Mouse (Mus musculus) intestine, postnatal 0 days (tissue): ENCODE data around the gene Ten1. TPM values are rescaled to one million over a fixed set of nuclear protein-coding genes. Genes with fewer than 3 reads are reported as not detected.

Experiments used
- ATAC-seq: fragments of 200-750 bp; cut with Nextera tagmentation; 2 replicates; pipeline ENCODE4 v1.8.0; 2017; ENCODE audit warnings: mild to moderate bottlenecking, moderate TSS enrichment, moderate library complexity
- H3K27ac ChIP-seq: fragments of 300-500 bp; sonication (generic); 2 replicates; pipeline ENCODE4 v1.5.1; 2014; ENCODE audit warnings: mild to moderate bottlenecking, low read depth, low read length, moderate library complexity
- H3K27me3 ChIP-seq: fragments of 300-500 bp; sonication (generic); replicated peaks from 2 replicates; pipeline ENCODE4 v1.6.1; 2014; ENCODE audit warnings: low read length, mixed read lengths; ENCODE audit not compliant: control insufficient read depth, insufficient read depth
- H3K36me3 ChIP-seq: fragments of 300-500 bp; sonication (generic); 2 replicates; pipeline ENCODE4 v1.6.1; 2014; ENCODE audit warnings: mild to moderate bottlenecking, moderate library complexity; ENCODE audit not compliant: control insufficient read depth, insufficient read depth
- H3K4me1 ChIP-seq: fragments of 300-500 bp; sonication (generic); replicated peaks from 2 replicates; pipeline ENCODE4 v1.6.1; 2014; ENCODE audit warnings: antibody characterized with exemption, low read length, mixed read lengths; ENCODE audit not compliant: control insufficient read depth, insufficient read depth
- H3K4me2 ChIP-seq: fragments of 300-500 bp; sonication (generic); replicated peaks from 2 replicates; pipeline ENCODE4 v1.6.1; 2014; ENCODE audit warnings: low read depth, mild to moderate bottlenecking, moderate library complexity
- H3K4me3 ChIP-seq: fragments of 300-500 bp; sonication (generic); 2 replicates; pipeline ENCODE4 v1.5.1; 2014; ENCODE audit warnings: low read depth, low read length
- H3K9ac ChIP-seq: fragments of 300-500 bp; sonication (generic); 2 replicates; pipeline ENCODE4 v1.6.1; 2014; ENCODE audit warnings: mild to moderate bottlenecking, low read depth, low read length
- H3K9me3 ChIP-seq: fragments of 300-500 bp; sonication (generic); 2 replicates; pipeline ENCODE4 v1.6.1; 2016; ENCODE audit warnings: mixed run types; ENCODE audit not compliant: control insufficient read depth
- CTCF ChIP-seq: sonication (generic); IDR thresholded peaks from 2 replicates; pipeline ENCODE4 v1.5.1; 2016; ENCODE audit warnings: low read depth, mild to moderate bottlenecking, control low read depth, antibody characterized with exemption, moderate library complexity
- WGBS: fragments of 180-500 bp; shearing (Covaris S2); extraction: QIAGEN DNeasy Blood & Tissue Kit; methylation state at CpG from one replicate; pipeline ENCODE4 v1.1.7; 2014; 5-methylcytosine and 5-hydroxymethylcytosine counted together
- polyA plus RNA-seq: library from polyadenylated mRNA; unstranded; fragments of >200 nt; fragmentation: Nextera tagmentation; extraction: Ambion mirVana; gene quantifications from 2 replicates; pipeline ENCODE4 v1.2.1, GENCODE M21; 2015

The Ten1 gene
- polyA plus RNA-seq, 1 experiment from 2014 or later: 66.8 TPM

GRCm38 (mm10) chr11:116213877-116214510 lies 15.3 kb downstream of the Ten1 start:
- Histone ChIP-seq H3K9ac (no peak overlapping the region), H3K9me3 (no peaks in the 10 kb centered on the region), H3K36me3 (no peaks in the 10 kb centered on the region), H3K4me1 (no peaks in the 10 kb centered on the region; the same call in 1 of the 2 replicates), H3K4me2 (no peak overlapping the region), H3K27ac (no peak overlapping the region), H3K4me3 (no peak overlapping the region), H3K27me3 (no peaks in the 10 kb centered on the region)
- no peak for ATAC-seq
- TF ChIP-seq CTCF: no peak
- WGBS: 78% methylated on average over 13 of the region's 13 CpGs

GRCm38 (mm10) chr11:116215181-116215580 lies 16.5 kb downstream of the Ten1 start:
- peak; percentile 64 for TF ChIP-seq CTCF
- no peaks in the 10 kb centered on the region for H3K9me3 ChIP-seq

GRCm38 (mm10) chr11:116215991-116216390 lies 17.3 kb downstream of the Ten1 start:
- Histone ChIP-seq H3K9me3 (no peaks in the 10 kb centered on the region), H3K4me2 (no peak overlapping the region), H3K4me3 (no peak overlapping the region), H3K27me3 (peaks cover 1% of the 10 kb centered on the region; the same call in 1 of the 2 replicates), H3K36me3 (no peaks in the 10 kb centered on the region), H3K9ac (no peak overlapping the region), H3K27ac (no peak overlapping the region), H3K4me1 (peaks cover 8% of the 10 kb centered on the region)
- no peak for ATAC-seq
- TF ChIP-seq CTCF: no peak
- WGBS: 90% methylated on average over 6 of the region's 6 CpGs

More at GRCm38 (mm10) chr11:116215181-116215580, 16.5 kb downstream of the Ten1 start:
- Histone ChIP-seq H3K4me2 (no peak overlapping the region), H3K27me3 (no peaks in the 10 kb centered on the region), H3K4me1 (peaks cover 8% of the 10 kb centered on the region), H3K4me3 (no peak overlapping the region), H3K36me3 (no peaks in the 10 kb centered on the region), H3K9ac (no peak overlapping the region), H3K27ac (no peak overlapping the region)
- WGBS: 85% methylated on average over 7 of the region's 7 CpGs
- no peak for ATAC-seq

- Histone ChIP-seq H3K36me3 (no peaks in the 10 kb centered on the region; the same call in 1 of the 2 replicates), H3K9ac (no peak overlapping the region), H3K27ac (no peak overlapping the region), H3K4me2 (no peak overlapping the region), H3K4me3 (no peak overlapping the region), H3K9me3 (no peaks in the 10 kb centered on the region), H3K27me3 (peaks cover 5% of the 10 kb centered on the region; the same call in 1 of the 2 replicates), H3K4me1 (peaks cover 8% of the 10 kb centered on the region)
- TF ChIP-seq CTCF: no peak
- no peak for ATAC-seq
- 64% methylated on average over 11 of the region's 11 CpGs for WGBS
These were observed 17.9 kb downstream of the Ten1 start for GRCm38 (mm10) chr11:116216549-116216948.

- no peaks in the 10 kb centered on the region for H3K9me3 ChIP-seq
- H3K4me3 ChIP-seq: no peak overlapping the region
- H3K27ac ChIP-seq: peak overlapping the region; percentile 71
- ATAC-seq: no peak
- peaks cover 8% of the 10 kb centered on the region for H3K4me1 ChIP-seq
- H3K4me2 ChIP-seq: no peak overlapping the region
- no peak for TF ChIP-seq CTCF
- peaks cover 2% of the 10 kb centered on the region; the same call in 1 of the 2 replicates for H3K36me3 ChIP-seq
- no peak overlapping the region for H3K9ac ChIP-seq
- peaks cover 5% of the 10 kb centered on the region; the same call in 1 of the 2 replicates for H3K27me3 ChIP-seq
- 39% methylated on average over 2 of the region's 2 CpGs for WGBS
These were observed 19.6 kb downstream of the Ten1 start for GRCm38 (mm10) chr11:116218263-116218662.

- peaks cover 5% of the 10 kb centered on the region; the same call in 1 of the 2 replicates for H3K27me3 ChIP-seq
- H3K9ac ChIP-seq: no peak overlapping the region
- H3K9me3 ChIP-seq: no peaks in the 10 kb centered on the region
- 0 out of 2 replicates have a peak overlapping the region, but pooled peaks have one; percentile 3 for H3K4me2 ChIP-seq
- peaks cover 8% of the 10 kb centered on the region for H3K4me1 ChIP-seq
- peak overlapping the region; percentile 71 for H3K27ac ChIP-seq
- peak; percentile 78 for ATAC-seq
- peaks cover 8% of the 10 kb centered on the region; the same call in 1 of the 2 replicates for H3K36me3 ChIP-seq
- WGBS: 30% methylated on average over 7 of the region's 7 CpGs
- H3K4me3 ChIP-seq: no peak overlapping the region
- TF ChIP-seq CTCF: 0 out of 2 replicates have a peak, but pooled peaks have one; percentile 15
These were observed 20.2 kb downstream of the Ten1 start for GRCm38 (mm10) chr11:116218737-116219400.
